Mouse (Mus musculus) stomach, embryonic 14.5 days (tissue): Measurements from ENCODE around the gene Bnc2. TPM values are rescaled to one million over a fixed set of nuclear protein-coding genes. Genes with fewer than 3 reads are reported as not detected.
A peak's percentile ranks its signal among the peaks of the same experiment; 100 is the strongest.

Experiments
- ATAC-seq: fragments of 200-750 bp; cut with Nextera tagmentation; 2 replicates; pipeline ENCODE4 v1.8.0; 2017; ENCODE audit warnings: low read depth, moderate TSS enrichment; ENCODE audit not compliant: insufficient number of reproducible peaks, insufficient read depth, low FRiP score
- H3K27ac ChIP-seq: fragments of 300-500 bp; sonication (generic); 2 replicates; pipeline ENCODE4 v1.5.1; 2014; ENCODE audit warnings: mild to moderate bottlenecking, low read length, moderate library complexity, mixed read lengths
- H3K27me3 ChIP-seq: fragments of 300-500 bp; sonication (generic); 2 replicates; pipeline ENCODE4 v1.6.1; 2014; ENCODE audit warnings: low read length, control low read depth, mixed read lengths; ENCODE audit not compliant: control insufficient read depth, insufficient read depth
- H3K36me3 ChIP-seq: fragments of 300-500 bp; sonication (generic); 2 replicates; pipeline ENCODE4 v1.6.1; 2014; ENCODE audit warnings: mild to moderate bottlenecking, control low read depth, low read length, moderate library complexity, mixed read lengths; ENCODE audit not compliant: control insufficient read depth, insufficient read depth
- H3K4me1 ChIP-seq: fragments of 300-500 bp; sonication (generic); 2 replicates; pipeline ENCODE4 v1.6.1; 2014; ENCODE audit warnings: low read length, control low read depth, mixed read lengths; ENCODE audit not compliant: control insufficient read depth, insufficient read depth
- H3K4me2 ChIP-seq: fragments of 300-500 bp; sonication (generic); replicated peaks from 2 replicates; pipeline ENCODE4 v1.6.1; 2014; ENCODE audit warnings: low read depth, low read length, control low read depth
- H3K4me3 ChIP-seq: fragments of 300-500 bp; sonication (generic); 2 replicates; pipeline ENCODE4 v1.5.1; 2014; ENCODE audit warnings: low read depth, low read length, control low read depth
- H3K9ac ChIP-seq: fragments of 300-500 bp; sonication (generic); replicated peaks from 2 replicates; pipeline ENCODE4 v1.6.1; 2014; ENCODE audit warnings: low read depth, mild to moderate bottlenecking, control low read depth, low read length, moderate library complexity, mixed read lengths
- H3K9me3 ChIP-seq: fragments of 300-500 bp; sonication (generic); 2 replicates; pipeline ENCODE4 v1.6.1; 2016; ENCODE audit warnings: low read depth, low read length, control low read depth; ENCODE audit not compliant: control insufficient read depth
- WGBS: fragments of 180-500 bp; shearing (Covaris S2); extraction: QIAGEN DNeasy Blood & Tissue Kit; methylation state at CpG from one replicate; pipeline ENCODE4 v1.1.7; 2014; 5-methylcytosine and 5-hydroxymethylcytosine counted together
- polyA plus RNA-seq: library from polyadenylated mRNA; unstranded; fragments of >200 nt; fragmentation: Nextera tagmentation; extraction: Ambion mirVana; gene quantifications from 2 replicates; pipeline ENCODE4 v1.2.1, GENCODE M21; 2014

Bnc2 gene
- 28.3 and 35.7 TPM in 2 replicates for polyA plus RNA-seq

- Histone ChIP-seq H3K36me3 (no peaks in the 10 kb centered on the region), H3K4me1 (peaks cover 9% of the 10 kb centered on the region; the same call in 1 of the 2 replicates), H3K9ac (peak within 1 kb of the TSS; percentile 80), H3K4me3 (peak within 1 kb of the TSS; percentile 74), H3K4me2 (peak within 1 kb of the TSS; percentile 77), H3K9me3 (no peaks in the 10 kb centered on the region), H3K27ac (peak within 1 kb of the TSS; percentile 97), H3K27me3 (no peaks in the 10 kb centered on the region)
- under 1% methylated on average over 79 of the region's 80 CpGs for WGBS
- ATAC-seq: peak; percentile 64; the same call in 1 of the 2 replicates
Measured at GRCm38 (mm10) chr4:84675171-84675973, at the start of gene Bnc2. Gene Bnc2 (minus strand): TSS chr4:84675275.

- no peaks in the 10 kb centered on the region for H3K4me1 ChIP-seq
- ATAC-seq: no peak
- no peak overlapping the region for H3K9ac ChIP-seq
- no peak overlapping the region for H3K4me2 ChIP-seq
- H3K27me3 ChIP-seq: no peaks in the 10 kb centered on the region
- H3K9me3 ChIP-seq: no peaks in the 10 kb centered on the region
- H3K27ac ChIP-seq: no peak overlapping the region
- WGBS: 75% methylated on average over 5 of the region's 5 CpGs
- no peaks in the 10 kb centered on the region for H3K36me3 ChIP-seq
- no peak overlapping the region for H3K4me3 ChIP-seq
Measured at GRCm38 (mm10) chr4:84707961-84708360, 32.9 kb upstream of the Bnc2 start.

- no peak overlapping the region for H3K27ac ChIP-seq
- H3K4me2 ChIP-seq: no peak overlapping the region
- H3K27me3 ChIP-seq: no peaks in the 10 kb centered on the region
- no peaks in the 10 kb centered on the region for H3K4me1 ChIP-seq
- H3K36me3 ChIP-seq: no peaks in the 10 kb centered on the region
- ATAC-seq: no peak
- no peak overlapping the region for H3K9ac ChIP-seq
- H3K9me3 ChIP-seq: no peaks in the 10 kb centered on the region
- WGBS: 72% methylated on average over 10 of the region's 10 CpGs
- no peak overlapping the region for H3K4me3 ChIP-seq
Measured at GRCm38 (mm10) chr4:84685521-84686366, 10.7 kb upstream of the Bnc2 start.

- Histone ChIP-seq H3K4me2 (no peak overlapping the region), H3K9me3 (no peaks in the 10 kb centered on the region), H3K27ac (no peak overlapping the region), H3K36me3 (no peaks in the 10 kb centered on the region), H3K27me3 (no peaks in the 10 kb centered on the region), H3K4me1 (no peaks in the 10 kb centered on the region), H3K4me3 (no peak overlapping the region), H3K9ac (no peak overlapping the region)
- 76% methylated on average over 4 of the region's 4 CpGs for WGBS
- ATAC-seq: no peak
Measured at GRCm38 (mm10) chr4:84685009-84685408, 9.9 kb upstream of the Bnc2 start.

- 0 out of 2 replicates have a peak, but pooled peaks cover 5% of the 10 kb centered on the region for H3K4me1 ChIP-seq
- H3K9ac ChIP-seq: peak overlapping the region; percentile 80
- peak overlapping the region; percentile 77 for H3K4me2 ChIP-seq
- H3K4me3 ChIP-seq: peak overlapping the region; percentile 74
- H3K27me3 ChIP-seq: no peaks in the 10 kb centered on the region
- peak overlapping the region; percentile 97 for H3K27ac ChIP-seq
- peak; percentile 40; the same call in 1 of the 2 replicates for ATAC-seq
- H3K36me3 ChIP-seq: no peaks in the 10 kb centered on the region
- under 1% methylated on average over 19 of the region's 19 CpGs for WGBS
- no peaks in the 10 kb centered on the region for H3K9me3 ChIP-seq
Measured at GRCm38 (mm10) chr4:84675974-84676315, 870 bp upstream of the Bnc2 start.

- WGBS: under 1% methylated on average over 66 of the region's 104 CpGs
- ATAC-seq: peak; percentile 78; the same call in 1 of the 2 replicates
- H3K36me3 ChIP-seq: no peaks in the 10 kb centered on the region
- H3K9me3 ChIP-seq: no peaks in the 10 kb centered on the region
- H3K4me1 ChIP-seq: peaks cover 13% of the 10 kb centered on the region; the same call in 1 of the 2 replicates
- H3K27ac ChIP-seq: peak overlapping the region; percentile 97
- peak overlapping the region; percentile 80 for H3K9ac ChIP-seq
- peak overlapping the region; percentile 77 for H3K4me2 ChIP-seq
- no peaks in the 10 kb centered on the region for H3K27me3 ChIP-seq
- H3K4me3 ChIP-seq: peak overlapping the region; percentile 74
Measured at GRCm38 (mm10) chr4:84674318-84675170, 531 bp downstream of the Bnc2 start.

GRCm38 (mm10) chr4:84673681-84674307 lies 1.3 kb downstream of the Bnc2 start:
- peak overlapping the region; percentile 97; the same call in 1 of the 2 replicates for H3K27ac ChIP-seq
- peaks cover 15% of the 10 kb centered on the region; the same call in 1 of the 2 replicates for H3K4me1 ChIP-seq
- WGBS: 12% methylated on average over 10 of the region's 10 CpGs
- H3K27me3 ChIP-seq: no peaks in the 10 kb centered on the region
- peak overlapping the region; percentile 74 for H3K4me3 ChIP-seq
- no peaks in the 10 kb centered on the region for H3K36me3 ChIP-seq
- ATAC-seq: no peak
- H3K9ac ChIP-seq: peak overlapping the region; percentile 80
- H3K9me3 ChIP-seq: no peaks in the 10 kb centered on the region
- H3K4me2 ChIP-seq: peak overlapping the region; percentile 77
